Mouse (Mus musculus) MEL (cell line): ENCODE measurements around the gene Hoxd11.

Experiments
- CTCF ChIP-seq, 3 experiments: IDR thresholded peaks in 2 of 3; conservative IDR thresholded peaks in 1 of 3; 2 replicates each; pipeline ENCODE4 v1.5.1; 2011 to 2012; ENCODE audit warnings: low read length in 3 of 3, low read depth in 2 of 3, mild to moderate bottlenecking in 2 of 3, improper control_type of control experiment in 1 of 3, inconsistent platforms in 1 of 3, mixed read lengths in 1 of 3, moderate library complexity in 1 of 3; ENCODE audit not compliant: control insufficient read depth in 1 of 3, insufficient read depth in 1 of 3, poor library complexity in 1 of 3, severe bottlenecking in 1 of 3
- MAFK ChIP-seq: IDR thresholded peaks from 2 replicates; pipeline ENCODE4 v1.6.1; 2011; ENCODE audit warnings: low read depth, mild to moderate bottlenecking, low read length, improper control_type of control experiment, borderline replicate concordance
- MEF2A ChIP-seq: IDR thresholded peaks from 2 replicates; pipeline ENCODE4 v1.6.1; 2014; ENCODE audit warnings: low read depth, mild to moderate bottlenecking, inconsistent platforms, low read length, improper control_type of control experiment; ENCODE audit not compliant: poor library complexity, insufficient replicate concordance, severe bottlenecking; ENCODE audit errors: extremely low read depth
- POLR2A ChIP-seq, 2 experiments: IDR thresholded peaks; 2 replicates each; pipeline ENCODE4 v1.6.1; 2011 to 2012; ENCODE audit warnings: low read length in 2 of 2, mild to moderate bottlenecking in 2 of 2, control low read depth in 1 of 2, improper control_type of control experiment in 1 of 2, low read depth in 1 of 2, moderate library complexity in 1 of 2; ENCODE audit not compliant: control insufficient read depth in 1 of 2, insufficient read depth in 1 of 2, poor library complexity in 1 of 2
- POLR2AphosphoS2 ChIP-seq: IDR thresholded peaks from 2 replicates; pipeline ENCODE4 v1.6.1; 2011; ENCODE audit warnings: low read length, improper control_type of control experiment
- SIN3A ChIP-seq: IDR thresholded peaks from 2 replicates; pipeline ENCODE4 v1.6.1; 2012; ENCODE audit warnings: low read length, improper control_type of control experiment, inconsistent platforms
- ZC3H11A ChIP-seq: IDR thresholded peaks from 2 replicates; pipeline ENCODE4 v1.6.1; 2012; ENCODE audit warnings: low read depth, mild to moderate bottlenecking, inconsistent platforms, low read length, improper control_type of control experiment
- ZNF384 ChIP-seq: IDR thresholded peaks from 2 replicates; pipeline ENCODE4 v1.6.1; 2012; ENCODE audit warnings: low read depth, mild to moderate bottlenecking, inconsistent platforms, low read length, improper control_type of control experiment

DNA sequence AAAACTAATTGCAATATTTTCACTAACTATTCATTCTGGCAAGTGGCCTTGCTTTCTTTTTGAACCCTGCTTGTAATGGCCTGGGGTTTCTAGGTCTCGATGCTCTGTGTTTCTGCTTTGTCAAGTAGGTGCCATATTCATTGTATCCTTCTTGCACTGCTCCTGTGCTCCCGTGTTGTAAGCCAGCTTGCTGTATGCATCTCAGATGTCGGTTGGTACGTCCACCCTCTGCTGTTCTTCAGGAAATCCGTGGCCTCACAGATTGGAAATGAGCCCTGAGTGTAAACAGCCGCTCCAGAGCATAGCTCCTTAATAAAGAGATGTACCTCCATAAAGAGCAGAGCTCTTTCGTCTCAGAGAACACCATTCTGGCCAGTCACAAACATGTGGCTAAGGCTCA lies 28.2 kb downstream of the Hoxd11 start:
- TF ChIP-seq POLR2AphosphoS2 (no peak), CTCF (IDR thresholded peaks at IDR 0.05 in 2 of 3, conservative IDR thresholded peaks at IDR 0.05 in 1 of 3; ENCODE audit: control insufficient read depth in 1 of 3, insufficient read depth in 1 of 3, low read depth in 2 of 3, low read length in 3 of 3, poor library complexity in 1 of 3, severe bottlenecking in 1 of 3) (no peak), ZNF384 (no peak), SIN3A (no peak), POLR2A (IDR thresholded peaks at IDR 0.05; ENCODE audit: control insufficient read depth in 1 of 2, insufficient read depth in 1 of 2, low read depth in 1 of 2, low read length in 2 of 2, poor library complexity in 1 of 2) (no peak), MAFK (no peak), ZC3H11A (no peak), MEF2A (no peak)
